Mouse (Mus musculus) heart, embryonic 13.5 days (tissue): ENCODE data around the gene Ski. TPM values are rescaled to one million over a fixed set of nuclear protein-coding genes. Genes with fewer than 3 reads are reported as not detected.
A peak's percentile ranks its signal among the peaks of the same experiment; 100 is the strongest.

ENCODE experiments used
- ATAC-seq: fragments of 200-750 bp; cut with Nextera tagmentation; 2 replicates; pipeline ENCODE4 v1.8.0; 2017; ENCODE audit warnings: moderate TSS enrichment; ENCODE audit not compliant: insufficient number of reproducible peaks, low FRiP score, low TSS enrichment; ENCODE audit errors: extremely low read depth
- H3K27ac ChIP-seq: fragments of 300-500 bp; sonication (generic); replicated peaks from 2 replicates; pipeline ENCODE4 v1.5.1; 2015; ENCODE audit warnings: moderate library complexity, mild to moderate bottlenecking, inconsistent platforms
- H3K27me3 ChIP-seq: fragments of 300-500 bp; sonication (generic); replicated peaks from 2 replicates; pipeline ENCODE4 v1.6.1; 2015; ENCODE audit warnings: mild to moderate bottlenecking, inconsistent platforms
- H3K36me3 ChIP-seq: fragments of 300-500 bp; sonication (generic); 2 replicates; pipeline ENCODE4 v1.6.1; 2015; ENCODE audit warnings: mild to moderate bottlenecking, inconsistent platforms
- H3K4me1 ChIP-seq: fragments of 300-500 bp; sonication (generic); 2 replicates; pipeline ENCODE4 v1.6.1; 2015; ENCODE audit warnings: inconsistent platforms
- H3K4me2 ChIP-seq: fragments of 300-500 bp; sonication (generic); 2 replicates; pipeline ENCODE4 v1.6.1; 2015; ENCODE audit warnings: inconsistent platforms, mild to moderate bottlenecking, moderate library complexity
- H3K4me3 ChIP-seq: fragments of 300-500 bp; sonication (generic); 2 replicates; pipeline ENCODE4 v1.5.1; 2015; ENCODE audit warnings: moderate library complexity, mild to moderate bottlenecking, inconsistent platforms
- H3K9ac ChIP-seq: fragments of 300-500 bp; sonication (generic); 2 replicates; pipeline ENCODE4 v1.6.1; 2015; ENCODE audit warnings: inconsistent platforms, mild to moderate bottlenecking, moderate library complexity
- H3K9me3 ChIP-seq: fragments of 300-500 bp; sonication (generic); 2 replicates; pipeline ENCODE4 v1.6.1; 2016; ENCODE audit warnings: inconsistent platforms
- WGBS: fragments of 180-500 bp; shearing (Covaris S2); methylation state at CpG from one replicate; pipeline ENCODE4 v1.1.7; 2015; ENCODE audit warnings: mixed read lengths; 5-methylcytosine and 5-hydroxymethylcytosine counted together
- polyA plus RNA-seq: library from polyadenylated mRNA; unstranded; fragments of >200 nt; fragmentation: Nextera tagmentation; extraction: Ambion mirVana; gene quantifications from 2 replicates; pipeline ENCODE4 v1.2.1, GENCODE M21; 2015

The Ski gene
- polyA plus RNA-seq, 1 experiment from 2014 or later = 10.2 TPM

DNA sequence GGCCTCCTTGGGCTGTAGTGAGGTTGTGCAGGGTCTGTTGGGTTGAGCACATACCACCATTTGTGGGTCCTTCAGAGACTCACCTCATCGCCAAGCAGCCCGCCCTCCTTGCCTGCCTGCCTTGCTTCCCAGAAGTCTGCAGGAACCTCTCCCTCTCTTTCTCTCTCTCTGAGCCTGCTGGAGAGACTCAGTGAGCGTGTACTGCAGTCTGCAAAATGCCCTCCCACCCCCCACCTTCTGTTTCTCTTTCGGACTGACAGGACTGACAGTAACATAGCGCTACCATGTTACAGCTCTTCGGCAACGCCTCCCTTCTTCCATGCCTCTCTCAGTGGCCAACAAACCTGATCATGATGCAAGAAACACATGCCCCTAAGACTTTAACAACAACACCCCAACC lies 32.1 kb downstream of the Ski start:
- no peak for ATAC-seq
- 34% methylated on average over 7 of the region's 7 CpGs for WGBS
- H3K27me3 ChIP-seq = no peaks in the 10 kb centered on the region
- no peaks in the 10 kb centered on the region for H3K9me3 ChIP-seq
- H3K4me1 ChIP-seq = peaks cover 99% of the 10 kb centered on the region
- H3K9ac ChIP-seq = peak overlapping the region; percentile 68
- peak overlapping the region; percentile 30 for H3K4me2 ChIP-seq
- H3K36me3 ChIP-seq = peaks cover 4% of the 10 kb centered on the region; the same call in 1 of the 2 replicates
- peak overlapping the region; percentile 64 for H3K27ac ChIP-seq
- H3K4me3 ChIP-seq = no peak overlapping the region

DNA sequence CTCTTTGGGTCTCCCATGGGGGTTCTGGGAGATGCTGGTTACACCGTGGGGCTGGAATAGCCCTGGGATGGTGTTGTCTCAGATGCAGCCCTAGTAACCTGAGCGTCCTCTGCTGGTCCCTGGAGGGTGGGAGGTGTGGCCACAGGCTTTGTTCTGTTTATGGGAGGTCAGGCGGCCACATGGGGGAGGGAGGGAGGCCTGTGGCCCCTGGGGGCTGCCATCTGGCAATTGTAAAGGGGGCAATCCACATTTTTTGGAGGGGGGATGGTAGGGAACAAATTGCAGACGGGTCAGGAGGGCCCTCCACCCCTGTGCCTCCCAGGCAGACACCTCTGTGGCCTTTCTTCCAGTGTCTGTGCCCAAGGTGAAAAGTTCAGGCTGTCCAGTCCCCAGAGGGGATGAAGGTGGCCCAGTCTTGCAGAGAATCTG lies 32.7 kb downstream of the Ski start:
- Histone ChIP-seq H3K27me3 (no peaks in the 10 kb centered on the region), H3K4me3 (no peak overlapping the region), H3K27ac (peak overlapping the region; percentile 64), H3K4me1 (peaks cover 99% of the 10 kb centered on the region), H3K36me3 (peaks cover 4% of the 10 kb centered on the region; the same call in 1 of the 2 replicates), H3K9me3 (no peaks in the 10 kb centered on the region), H3K4me2 (peak overlapping the region; percentile 30), H3K9ac (peak overlapping the region; percentile 68)
- no peak for ATAC-seq
- 5% methylated on average over 4 of the region's 4 CpGs for WGBS

- peak overlapping the region; percentile 77 for H3K27ac ChIP-seq
- H3K36me3 ChIP-seq = peaks cover 4% of the 10 kb centered on the region; the same call in 1 of the 2 replicates
- peaks cover 99% of the 10 kb centered on the region for H3K4me1 ChIP-seq
- H3K27me3 ChIP-seq = no peaks in the 10 kb centered on the region
- H3K4me3 ChIP-seq = no peak overlapping the region
- no peaks in the 10 kb centered on the region for H3K9me3 ChIP-seq
- ATAC-seq = no peak
- no peak overlapping the region for H3K4me2 ChIP-seq
- peak overlapping the region; percentile 68 for H3K9ac ChIP-seq
These were observed 33.6 kb downstream of the Ski start for GRCm38 (mm10) chr4:155188803-155189202.

GRCm38 (mm10) chr4:155188341-155188740 lies 34.1 kb downstream of the Ski start:
- H3K4me1 ChIP-seq = peaks cover 99% of the 10 kb centered on the region
- peak overlapping the region; percentile 60 for H3K9ac ChIP-seq
- H3K27ac ChIP-seq = peak overlapping the region; percentile 77
- H3K4me3 ChIP-seq = no peak overlapping the region
- H3K27me3 ChIP-seq = no peaks in the 10 kb centered on the region
- ATAC-seq = no peak
- H3K4me2 ChIP-seq = 0 out of 2 replicates have a peak overlapping the region, but pooled peaks have one; percentile 2
- no peaks in the 10 kb centered on the region for H3K9me3 ChIP-seq
- 27% methylated on average over 8 of the region's 8 CpGs for WGBS
- H3K36me3 ChIP-seq = peaks cover 2% of the 10 kb centered on the region; the same call in 1 of the 2 replicates

DNA sequence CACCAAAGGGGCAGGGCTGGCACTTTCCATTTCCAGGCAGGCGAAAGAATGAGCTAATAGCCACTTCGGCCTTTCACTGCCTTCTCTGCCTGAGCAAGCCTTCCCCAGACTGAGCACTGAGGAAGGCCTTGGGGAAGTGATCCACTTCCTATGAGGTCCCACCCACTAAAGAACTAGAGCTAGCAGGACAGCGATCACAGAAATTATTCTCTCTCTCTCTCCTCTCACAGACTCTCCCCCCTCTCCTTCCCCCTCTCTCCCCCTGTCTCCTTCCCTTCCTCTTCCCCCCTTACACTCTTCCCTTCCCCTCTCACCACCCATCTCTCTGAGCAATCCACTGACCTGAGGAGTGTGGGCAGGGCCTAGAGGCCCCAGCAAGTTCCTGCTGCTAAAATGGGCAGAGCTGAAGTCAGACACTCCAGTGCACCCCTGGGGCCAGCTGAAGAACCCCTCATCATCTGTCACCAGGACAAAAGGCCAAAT lies 35.2 kb downstream of the Ski start:
- Histone ChIP-seq H3K36me3 (no peaks in the 10 kb centered on the region), H3K27ac (peak overlapping the region; percentile 77), H3K4me2 (peak overlapping the region; percentile 28), H3K4me3 (no peak overlapping the region), H3K9me3 (no peaks in the 10 kb centered on the region), H3K27me3 (no peaks in the 10 kb centered on the region), H3K4me1 (peaks cover 97% of the 10 kb centered on the region), H3K9ac (peak overlapping the region; percentile 57)
- 32% methylated on average over 3 of the region's 3 CpGs for WGBS
- ATAC-seq = no peak

- Histone ChIP-seq H3K27ac (peak overlapping the region; percentile 77; the same call in 1 of the 2 replicates), H3K4me2 (no peak overlapping the region), H3K36me3 (no peaks in the 10 kb centered on the region), H3K9me3 (no peaks in the 10 kb centered on the region), H3K4me3 (no peak overlapping the region), H3K27me3 (no peaks in the 10 kb centered on the region), H3K4me1 (peaks cover 89% of the 10 kb centered on the region), H3K9ac (no peak overlapping the region)
- 86% methylated on average over 9 of the region's 9 CpGs for WGBS
- ATAC-seq = no peak
These were observed 36.5 kb downstream of the Ski start for GRCm38 (mm10) chr4:155185845-155186244.

DNA sequence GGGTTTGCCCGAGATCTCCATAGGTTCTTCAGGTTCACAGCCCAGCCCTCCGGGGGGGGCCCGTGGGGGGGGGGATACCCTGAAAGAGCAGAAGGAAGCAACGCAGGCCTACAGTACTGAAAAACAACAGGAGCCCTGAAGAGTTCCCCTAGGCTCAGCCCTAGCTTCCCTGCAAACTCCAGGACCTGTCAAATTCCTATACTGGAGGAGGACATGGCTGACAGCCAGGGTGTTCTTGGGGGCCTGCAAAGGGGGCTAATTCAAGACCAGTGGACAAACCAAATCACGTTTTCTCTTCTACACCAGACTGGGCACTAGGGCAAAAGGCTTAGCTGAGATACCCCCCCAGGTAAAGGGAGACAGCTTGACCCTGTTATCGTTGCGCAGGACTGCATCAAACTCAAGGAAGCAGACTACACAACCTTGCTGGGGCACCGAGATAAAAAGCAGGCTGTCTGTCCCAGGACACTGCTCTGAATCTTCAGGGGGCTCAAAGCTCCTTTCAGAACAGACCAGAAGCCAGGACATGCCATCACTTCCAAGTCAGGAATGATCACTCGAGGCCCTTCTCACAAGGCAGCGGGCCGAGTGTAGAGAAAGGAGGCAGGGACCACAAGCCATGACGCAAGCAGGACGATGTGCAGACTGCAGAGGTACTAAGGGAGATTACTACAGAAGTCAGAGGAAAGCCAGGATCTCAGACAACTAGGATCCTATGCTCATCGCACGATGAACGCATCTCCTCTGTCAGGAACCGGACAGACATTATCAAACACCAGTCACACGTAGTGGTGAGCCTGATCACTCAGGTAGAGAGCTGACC lies 37.9 kb downstream of the Ski start:
- Histone ChIP-seq H3K27me3 (no peaks in the 10 kb centered on the region), H3K4me2 (peak overlapping the region; percentile 62), H3K9ac (peak overlapping the region; percentile 71), H3K36me3 (no peaks in the 10 kb centered on the region), H3K4me1 (peaks cover 83% of the 10 kb centered on the region), H3K9me3 (no peaks in the 10 kb centered on the region), H3K27ac (peak overlapping the region; percentile 92), H3K4me3 (0 out of 2 replicates have a peak overlapping the region, but pooled peaks have one; percentile 9)
- ATAC-seq = no peak
- 34% methylated on average over 18 of the region's 18 CpGs for WGBS

- no peaks in the 10 kb centered on the region for H3K36me3 ChIP-seq
- H3K9ac ChIP-seq = no peak overlapping the region
- H3K27me3 ChIP-seq = no peaks in the 10 kb centered on the region
- no peaks in the 10 kb centered on the region for H3K9me3 ChIP-seq
- peaks cover 83% of the 10 kb centered on the region for H3K4me1 ChIP-seq
- no peak overlapping the region for H3K4me3 ChIP-seq
- peak overlapping the region; percentile 92 for H3K27ac ChIP-seq
- 85% methylated on average over 7 of the region's 7 CpGs for WGBS
- no peak for ATAC-seq
- no peak overlapping the region for H3K4me2 ChIP-seq
These were observed 39.2 kb downstream of the Ski start for GRCm38 (mm10) chr4:155183201-155183600.

- no peaks in the 10 kb centered on the region for H3K27me3 ChIP-seq
- ATAC-seq = no peak
- H3K4me3 ChIP-seq = no peak overlapping the region
- H3K4me2 ChIP-seq = peak overlapping the region; percentile 47
- WGBS = 37% methylated on average over 3 of the region's 3 CpGs
- peak overlapping the region; percentile 34 for H3K9ac ChIP-seq
- peak overlapping the region; percentile 93 for H3K27ac ChIP-seq
- peaks cover 83% of the 10 kb centered on the region for H3K4me1 ChIP-seq
- H3K36me3 ChIP-seq = peaks cover 3% of the 10 kb centered on the region; the same call in 1 of the 2 replicates
- H3K9me3 ChIP-seq = no peaks in the 10 kb centered on the region
These were observed 43.3 kb downstream of the Ski start for GRCm38 (mm10) chr4:155178981-155179512.

GRCm38 (mm10) chr4:155178274-155178673 lies 44.1 kb downstream of the Ski start:
- Histone ChIP-seq H3K4me2 (peak overlapping the region; percentile 47), H3K27me3 (no peaks in the 10 kb centered on the region), H3K4me3 (no peak overlapping the region), H3K36me3 (peaks cover 3% of the 10 kb centered on the region; the same call in 1 of the 2 replicates), H3K4me1 (peaks cover 83% of the 10 kb centered on the region), H3K9ac (peak overlapping the region; percentile 34), H3K9me3 (no peaks in the 10 kb centered on the region), H3K27ac (peak overlapping the region; percentile 93)
- peak; percentile 43; the same call in 1 of the 2 replicates for ATAC-seq
- whole genome bisulfite sequencing = 2% methylated on average over 6 of the region's 6 CpGs

DNA sequence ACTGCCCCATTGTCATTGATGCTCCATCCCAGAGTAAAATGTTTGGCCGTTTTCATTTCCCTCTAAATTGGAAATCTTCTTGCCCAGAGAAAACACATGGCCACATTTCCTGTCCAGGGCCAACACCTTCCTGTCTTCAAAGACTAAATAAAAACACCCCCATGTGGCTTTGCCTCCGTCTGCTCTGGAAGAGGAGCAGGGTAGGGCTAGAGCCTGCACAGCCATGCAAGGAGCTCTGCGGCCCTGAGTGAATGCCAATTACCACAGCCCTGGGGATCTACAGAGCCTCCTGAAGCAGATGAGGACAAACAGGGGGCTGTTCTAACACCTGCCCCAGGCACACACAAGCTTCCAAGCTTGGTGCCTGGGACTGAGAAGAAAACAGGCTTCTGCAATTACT lies 46.2 kb downstream of the Ski start:
- H3K27me3 ChIP-seq = no peaks in the 10 kb centered on the region
- ATAC-seq = no peak
- no peak overlapping the region for H3K9ac ChIP-seq
- H3K4me1 ChIP-seq = peaks cover 91% of the 10 kb centered on the region
- no peak overlapping the region for H3K4me2 ChIP-seq
- H3K4me3 ChIP-seq = no peak overlapping the region
- WGBS = 47% methylated on average over 3 of the region's 3 CpGs
- H3K27ac ChIP-seq = peak overlapping the region; percentile 93; the same call in 1 of the 2 replicates
- no peaks in the 10 kb centered on the region for H3K9me3 ChIP-seq
- peaks cover 3% of the 10 kb centered on the region; the same call in 1 of the 2 replicates for H3K36me3 ChIP-seq
